Mouse (Mus musculus) embryonic fibroblast, embryonic 13.5 days (primary cell): ENCODE results near the gene Ctnnb1.

Experiments
- CTCF ChIP-seq: IDR thresholded peaks from 2 replicates; pipeline ENCODE4 v1.5.1; 2011; ENCODE audit warnings: mild to moderate bottlenecking, control low read depth, low read length, moderate library complexity, borderline replicate concordance; ENCODE audit not compliant: insufficient read depth
- POLR2A ChIP-seq: IDR thresholded peaks from 2 replicates; pipeline ENCODE4 v1.6.1; 2011; ENCODE audit warnings: low read depth, mild to moderate bottlenecking, control low read depth, low read length, moderate library complexity

DNA sequence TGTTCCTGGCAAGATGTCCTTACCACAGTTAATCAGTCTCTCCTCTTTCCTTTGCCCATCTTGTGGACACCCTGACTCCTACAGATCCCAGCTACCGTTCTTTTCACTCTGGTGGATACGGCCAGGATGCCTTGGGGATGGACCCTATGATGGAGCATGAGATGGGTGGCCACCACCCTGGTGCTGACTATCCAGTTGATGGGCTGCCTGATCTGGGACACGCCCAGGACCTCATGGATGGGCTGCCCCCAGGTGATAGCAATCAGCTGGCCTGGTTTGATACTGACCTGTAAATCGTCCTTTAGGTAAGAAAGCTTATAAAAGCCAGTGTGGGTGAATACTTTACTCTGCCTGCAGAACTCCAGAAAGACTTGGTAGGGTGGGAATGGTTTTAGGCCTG, 30.2 kb downstream of the Ctnnb1 start:
- TF ChIP-seq CTCF (no peak), POLR2A (no peak)
